Comparison of ENCODE assay signal across 8 mouse cellular contexts in genomic region chr4:156202462-156202893, GRCm38 (mm10). TPM values are rescaled to one million over a fixed set of nuclear protein-coding genes. Genes with fewer than 3 reads are reported as not detected.
A peak's percentile ranks its signal among the peaks of the same experiment; 100 is the strongest.
DNase-seq lines count a peak whose midpoint lies in the region; ATAC-seq lines count a peak whose summit lies in the region.

No protein-coding gene starts in this region.

- H3K4me3 ChIP-seq in kidney, embryonic 15.5 days (replicated peaks), result peak overlapping the region; percentile 56
- H3K4me3 ChIP-seq in embryonic facial prominence, embryonic 14.5 days (ENCODE audit: low read depth, low read length), result peak overlapping the region; percentile 62
- H3K4me3 ChIP-seq in hindbrain, embryonic 16.5 days (ENCODE audit: low read length), result peak overlapping the region; percentile 61
- H3K4me3 ChIP-seq in midbrain, embryonic 13.5 days (replicated peaks), result peak overlapping the region; percentile 58

- WGBS in kidney, embryonic 15.5 days, result 37% methylated on average over 12 of the region's 12 CpGs
- WGBS in embryonic facial prominence, embryonic 14.5 days, result 46% methylated on average over 12 of the region's 12 CpGs
- WGBS in hindbrain, embryonic 16.5 days, result 41% methylated on average over 12 of the region's 12 CpGs
- 44% methylated on average over 12 of the region's 12 CpGs for WGBS in midbrain, embryonic 13.5 days

- H3K4me2 ChIP-seq in kidney, embryonic 15.5 days, result peak overlapping the region; percentile 92
- H3K4me2 ChIP-seq in embryonic facial prominence, embryonic 14.5 days (ENCODE audit: low read depth, low read length), result peak overlapping the region; percentile 98
- peak overlapping the region; percentile 96 for H3K4me2 ChIP-seq in hindbrain, embryonic 16.5 days (ENCODE audit: low read length)
- peak overlapping the region; percentile 89 for H3K4me2 ChIP-seq in midbrain, embryonic 13.5 days (replicated peaks)

- DNase-seq in kidney, adult 18-20 months, result no peak
- no peak for DNase-seq in embryonic facial prominence, embryonic 14.5 days (ENCODE audit: low spot score)
- no peak for DNase-seq in right cerebral cortex, postnatal 14 days
- no peak for DNase-seq in adrenal gland, postnatal 36 days
- DNase-seq in adrenal gland, adult 2 months, result no peak

- H3K9ac ChIP-seq in kidney, embryonic 15.5 days, result no peak overlapping the region
- H3K9ac ChIP-seq in embryonic facial prominence, embryonic 14.5 days (ENCODE audit: low read depth, low read length), result no peak overlapping the region
- H3K9ac ChIP-seq in hindbrain, embryonic 16.5 days (ENCODE audit: low read depth, low read length), result peak overlapping the region; percentile 75
- H3K9ac ChIP-seq in midbrain, embryonic 13.5 days (replicated peaks), result peak overlapping the region; percentile 74

- no peak for ATAC-seq in kidney, embryonic 15.5 days (replicated peaks; ENCODE audit: low FRiP score)
- ATAC-seq in embryonic facial prominence, embryonic 14.5 days (ENCODE audit: low read depth), result no peak
- ATAC-seq in hindbrain, embryonic 16.5 days, result no peak
- ATAC-seq in midbrain, embryonic 13.5 days, result no peak

- peaks cover 15% of the 10 kb centered on the region for H3K27me3 ChIP-seq in kidney, embryonic 15.5 days
- H3K27me3 ChIP-seq in embryonic facial prominence, embryonic 14.5 days (replicated peaks; ENCODE audit: control insufficient read depth, insufficient read depth, low read length), result peaks cover 16% of the 10 kb centered on the region
- 0 out of 2 replicates have a peak, but pooled peaks cover 2% of the 10 kb centered on the region for H3K27me3 ChIP-seq in hindbrain, embryonic 16.5 days (replicated peaks; ENCODE audit: control insufficient read depth, insufficient read depth, low read length)
- peaks cover 22% of the 10 kb centered on the region for H3K27me3 ChIP-seq in midbrain, embryonic 13.5 days

- peak overlapping the region; percentile 38; the same call in 1 of the 2 replicates for H3K27ac ChIP-seq in kidney, embryonic 15.5 days
- H3K27ac ChIP-seq in embryonic facial prominence, embryonic 14.5 days (replicated peaks; ENCODE audit: low read depth, low read length), result no peak overlapping the region
- H3K27ac ChIP-seq in hindbrain, embryonic 16.5 days (ENCODE audit: low read depth, low read length), result peak overlapping the region; percentile 57
- H3K27ac ChIP-seq in midbrain, embryonic 13.5 days, result peak overlapping the region; percentile 69

- 0 out of 2 replicates have a peak, but pooled peaks cover under 1% of the 10 kb centered on the region for H3K36me3 ChIP-seq in kidney, embryonic 15.5 days
- H3K36me3 ChIP-seq in embryonic facial prominence, embryonic 14.5 days (ENCODE audit: control insufficient read depth, insufficient read depth, low read length), result no peaks in the 10 kb centered on the region
- H3K36me3 ChIP-seq in hindbrain, embryonic 16.5 days (ENCODE audit: control insufficient read depth, insufficient read depth, low read length), result no peaks in the 10 kb centered on the region
- H3K36me3 ChIP-seq in midbrain, embryonic 13.5 days, result no peaks in the 10 kb centered on the region; the same call in 1 of the 2 replicates

- no peaks in the 10 kb centered on the region for H3K9me3 ChIP-seq in kidney, embryonic 15.5 days (replicated peaks)
- no peaks in the 10 kb centered on the region for H3K9me3 ChIP-seq in embryonic facial prominence, embryonic 14.5 days (ENCODE audit: control insufficient read depth, low read length)
- no peaks in the 10 kb centered on the region for H3K9me3 ChIP-seq in hindbrain, embryonic 16.5 days (ENCODE audit: control insufficient read depth, low read length)
- H3K9me3 ChIP-seq in midbrain, embryonic 13.5 days, result no peaks in the 10 kb centered on the region

- H3K4me1 ChIP-seq in kidney, embryonic 15.5 days, result peaks cover 33% of the 10 kb centered on the region
- 0 out of 2 replicates have a peak, but pooled peaks cover 6% of the 10 kb centered on the region for H3K4me1 ChIP-seq in embryonic facial prominence, embryonic 14.5 days (ENCODE audit: control insufficient read depth, insufficient read depth, low read length)
- peaks cover 17% of the 10 kb centered on the region for H3K4me1 ChIP-seq in hindbrain, embryonic 16.5 days (ENCODE audit: control insufficient read depth, insufficient read depth, low read depth, low read length)
- peaks cover 31% of the 10 kb centered on the region for H3K4me1 ChIP-seq in midbrain, embryonic 13.5 days (replicated peaks)

RNA-seq across cellular contexts. Expression of gene AW011738, which starts 0.6 kb away (rescaled TPM):
- 7.6 and 7.8 TPM in 2 replicates for polyA plus RNA-seq in kidney, embryonic 15.5 days (2015; fragmentation: Nextera tagmentation; extraction: Ambion mirVana)
- 0.74 and 0.79 TPM in 2 replicates for polyA plus RNA-seq in embryonic facial prominence, embryonic 14.5 days (2014; fragmentation: Nextera tagmentation; extraction: Ambion mirVana)
- 3.7 and 5.3 TPM in 2 replicates for polyA plus RNA-seq in hindbrain, embryonic 16.5 days (2015; fragmentation: Nextera tagmentation; extraction: Ambion mirVana)
- polyA plus RNA-seq in midbrain, embryonic 13.5 days (2015; fragmentation: Nextera tagmentation; extraction: Ambion mirVana), result 5.3 and 6.9 TPM in 2 replicates
- total RNA-seq in adrenal gland, postnatal 36 days (2021), result 1 to 10 TPM; 3.5 to 6.0 TPM
- total RNA-seq in adrenal gland, adult 2 months (2021), result 1 to 10 TPM; 2.7 to 7.2 TPM
- 1.7 and 2.6 TPM in 2 replicates for polyA plus RNA-seq in adrenal gland, adult 2 months (2012; rRNA removed)

RNA-seq across cellular contexts. Expression of gene Isg15, which starts 1.9 kb away (rescaled TPM):
- polyA plus RNA-seq in kidney, embryonic 15.5 days (2015; fragmentation: Nextera tagmentation; extraction: Ambion mirVana), result 2.4 and 2.5 TPM in 2 replicates
- polyA plus RNA-seq in embryonic facial prominence, embryonic 14.5 days (2014; fragmentation: Nextera tagmentation; extraction: Ambion mirVana), result 0.67 and 1.2 TPM in 2 replicates
- 1.4 and 1.8 TPM in 2 replicates for polyA plus RNA-seq in hindbrain, embryonic 16.5 days (2015; fragmentation: Nextera tagmentation; extraction: Ambion mirVana)
- 1.2 and 2.0 TPM in 2 replicates for polyA plus RNA-seq in midbrain, embryonic 13.5 days (2015; fragmentation: Nextera tagmentation; extraction: Ambion mirVana)
- 1 to 10 TPM; 7.5 to 9.0 TPM for total RNA-seq in adrenal gland, postnatal 36 days (2021)
- total RNA-seq in adrenal gland, adult 2 months (2021), result 1 to 10 TPM; 4.3 to 5.4 TPM
- polyA plus RNA-seq in adrenal gland, adult 2 months (2012; rRNA removed), result 9.1 and 12.1 TPM in 2 replicates

RNA-seq across cellular contexts. Expression of gene Agrn, which starts 5.2 kb away (rescaled TPM):
- 83.9 and 96.4 TPM in 2 replicates for polyA plus RNA-seq in kidney, embryonic 15.5 days (2015; fragmentation: Nextera tagmentation; extraction: Ambion mirVana)
- polyA plus RNA-seq in embryonic facial prominence, embryonic 14.5 days (2014; fragmentation: Nextera tagmentation; extraction: Ambion mirVana), result 68.4 and 79.1 TPM in 2 replicates
- 94.4 and 118 TPM in 2 replicates for polyA plus RNA-seq in hindbrain, embryonic 16.5 days (2015; fragmentation: Nextera tagmentation; extraction: Ambion mirVana)
- polyA plus RNA-seq in midbrain, embryonic 13.5 days (2015; fragmentation: Nextera tagmentation; extraction: Ambion mirVana), result 129 and 142 TPM in 2 replicates
- total RNA-seq in adrenal gland, postnatal 36 days (2021), result 10 to 100 TPM; 33.2 to 49.6 TPM
- 10 to 100 TPM; 23.2 to 34.1 TPM for total RNA-seq in adrenal gland, adult 2 months (2021)
- polyA plus RNA-seq in adrenal gland, adult 2 months (2012; rRNA removed), result 39.3 and 46.4 TPM in 2 replicates

RNA-seq across cellular contexts. Expression of gene Perm1, which starts 13.2 kb away (rescaled TPM):
- polyA plus RNA-seq in kidney, embryonic 15.5 days (2015; fragmentation: Nextera tagmentation; extraction: Ambion mirVana), result 0.84 and 1.0 TPM in 2 replicates
- 1.5 and 2.2 TPM in 2 replicates for polyA plus RNA-seq in embryonic facial prominence, embryonic 14.5 days (2014; fragmentation: Nextera tagmentation; extraction: Ambion mirVana)
- polyA plus RNA-seq in hindbrain, embryonic 16.5 days (2015; fragmentation: Nextera tagmentation; extraction: Ambion mirVana), result 2.2 and 2.4 TPM in 2 replicates
- polyA plus RNA-seq in midbrain, embryonic 13.5 days (2015; fragmentation: Nextera tagmentation; extraction: Ambion mirVana), result 2.3 and 2.5 TPM in 2 replicates
- total RNA-seq in adrenal gland, postnatal 36 days (2021), result 1 to 10 TPM; 1.8 to 2.9 TPM
- 10 to 100 TPM in 1 of 2 experiments, 1 to 10 TPM in 1; 3.9 to 10.2 TPM for total RNA-seq in adrenal gland, adult 2 months (2021)
- 2.4 and 2.6 TPM in 2 replicates for polyA plus RNA-seq in adrenal gland, adult 2 months (2012; rRNA removed)

RNA-seq across cellular contexts. Expression of gene Plekhn1, which starts 32.2 kb away (rescaled TPM):
- polyA plus RNA-seq in kidney, embryonic 15.5 days (2015; fragmentation: Nextera tagmentation; extraction: Ambion mirVana), result 19.1 and 21.4 TPM in 2 replicates
- 23.9 and 25.8 TPM in 2 replicates for polyA plus RNA-seq in embryonic facial prominence, embryonic 14.5 days (2014; fragmentation: Nextera tagmentation; extraction: Ambion mirVana)
- 26.2 and 29.2 TPM in 2 replicates for polyA plus RNA-seq in hindbrain, embryonic 16.5 days (2015; fragmentation: Nextera tagmentation; extraction: Ambion mirVana)
- 26.4 and 28.3 TPM in 2 replicates for polyA plus RNA-seq in midbrain, embryonic 13.5 days (2015; fragmentation: Nextera tagmentation; extraction: Ambion mirVana)
- 10 to 100 TPM; 21.5 to 23.0 TPM for total RNA-seq in adrenal gland, postnatal 36 days (2021)
- 10 to 100 TPM; 18.7 to 23.9 TPM for total RNA-seq in adrenal gland, adult 2 months (2021)
- polyA plus RNA-seq in adrenal gland, adult 2 months (2012; rRNA removed), result 62.2 and 69.6 TPM in 2 replicates

Comparison
In these comparisons a context has a peak if more than half of its experiments do, and no peak if none do; other contexts are left out.
1. H3K9ac ChIP-seq: peak in hindbrain, embryonic 16.5 days (single experiment) and midbrain, embryonic 13.5 days (single experiment); none in kidney, embryonic 15.5 days (single experiment) and embryonic facial prominence, embryonic 14.5 days (single experiment).
2. Peak in every context shown above with its lines, with median percentiles within 50 percentile points of each other: H3K4me2 ChIP-seq and H3K4me3 ChIP-seq.